Mouse (Mus musculus) Muller cell, postnatal 12 days (primary cell): ENCODE results near the gene Epsti1.
A peak's percentile ranks its signal among the peaks of the same experiment; 100 is the strongest.

ENCODE experiments used
- DNase-seq: peaks from one replicate; pipeline ENCODE4 v3.0.0-alpha.2; 2015; ENCODE audit errors: inconsistent ontology term

Epsti1 gene

DNA sequence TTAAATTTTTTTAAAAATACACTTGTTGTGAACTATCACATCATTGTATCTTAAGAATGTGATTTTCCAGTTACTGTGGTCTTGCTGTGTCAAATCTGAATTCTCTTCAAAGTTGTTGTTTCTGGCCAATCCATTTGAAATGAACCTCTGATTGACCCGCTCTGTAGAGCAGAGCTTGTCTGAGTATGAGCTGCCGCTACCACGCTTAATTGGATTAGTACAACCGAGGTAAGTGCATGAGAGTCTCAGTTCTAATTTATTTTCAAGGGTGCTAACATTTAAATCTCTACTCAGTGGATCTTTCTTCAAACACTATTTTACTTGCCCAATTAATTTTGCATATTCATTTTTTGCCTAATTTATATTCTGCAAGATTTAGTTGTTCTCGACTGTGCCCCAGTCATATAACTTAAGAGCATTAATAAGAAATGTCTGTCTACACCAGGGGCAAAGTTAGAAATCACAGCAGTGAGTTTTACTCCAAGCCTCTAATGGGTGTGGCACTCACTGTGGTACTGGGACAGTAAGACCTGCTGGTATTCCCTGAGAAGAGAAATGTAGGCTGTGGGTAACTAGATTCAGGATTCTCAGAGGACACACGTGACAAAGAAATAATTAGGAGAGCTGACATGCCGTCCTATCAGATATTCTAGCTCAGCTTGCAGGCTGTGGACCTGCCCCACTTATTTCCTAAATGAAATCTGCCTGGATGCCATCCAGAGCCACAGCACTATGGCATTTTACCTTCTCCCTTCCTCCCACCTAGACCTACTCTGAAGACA lies 111.7 kb downstream of the Epsti1 start:
- peak; percentile 0 for DNase-seq

DNA sequence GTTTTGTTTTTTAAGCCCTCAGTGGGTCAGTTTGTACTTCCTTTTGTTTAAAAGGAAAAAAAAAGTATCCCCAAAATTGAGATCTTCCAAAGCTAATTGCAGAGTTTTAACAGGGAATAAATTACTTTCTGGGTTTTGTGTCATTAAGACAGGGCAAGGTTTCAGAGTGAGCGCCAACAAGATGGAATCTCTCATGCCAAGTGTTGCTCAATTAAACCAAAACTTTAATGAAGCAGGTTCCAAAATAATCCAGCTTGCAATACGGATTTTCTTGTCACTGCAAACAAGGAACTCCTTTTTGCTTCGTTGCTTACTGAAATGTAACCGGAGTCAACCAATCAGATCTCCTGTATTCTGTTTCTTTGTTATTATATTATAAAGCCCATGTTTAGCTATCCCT lies 112.4 kb downstream of the Epsti1 start:
- DNase-seq = no peak

DNA sequence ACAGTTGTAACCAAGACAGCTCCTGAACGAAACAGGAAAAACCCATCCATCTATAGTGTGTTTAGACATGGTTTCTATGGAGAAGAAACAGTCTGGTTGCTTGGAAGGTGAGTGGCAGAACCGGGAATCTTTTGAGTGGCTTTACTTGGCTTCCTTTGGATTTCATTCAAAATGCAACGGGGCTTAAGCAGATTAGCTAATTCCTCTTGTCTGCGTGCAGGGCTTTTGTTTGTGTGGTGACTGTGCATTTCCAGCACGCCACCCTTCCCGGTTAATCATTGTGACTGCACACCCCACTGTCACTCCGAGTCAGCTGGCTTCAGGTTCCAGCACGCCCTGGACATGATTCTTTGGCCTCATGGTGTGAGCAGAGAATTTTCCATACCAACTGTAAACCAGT lies 115.9 kb downstream of the Epsti1 start:
- peak; percentile 63 for DNase-seq

DNA sequence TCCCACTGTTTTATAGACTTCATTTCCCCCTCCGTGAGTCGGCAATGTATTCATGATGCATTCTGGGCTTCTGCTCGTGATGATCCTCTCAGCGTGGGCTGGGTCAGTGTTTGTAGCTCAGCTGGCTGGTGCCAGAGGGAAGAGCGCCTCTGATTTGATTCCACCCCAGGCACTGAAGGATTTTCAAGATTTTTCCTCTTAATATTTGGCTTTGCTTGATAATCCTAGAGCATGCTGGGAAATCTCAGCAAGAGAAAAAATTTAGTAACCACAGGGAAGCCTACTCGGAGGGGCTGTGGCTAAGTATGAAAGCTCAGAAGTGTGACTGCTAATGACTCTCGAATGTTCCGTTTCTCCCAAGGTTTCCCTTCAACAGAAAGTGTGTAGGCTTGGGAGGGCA lies 134.8 kb downstream of the Epsti1 start:
- no peak for DNase-seq

DNA sequence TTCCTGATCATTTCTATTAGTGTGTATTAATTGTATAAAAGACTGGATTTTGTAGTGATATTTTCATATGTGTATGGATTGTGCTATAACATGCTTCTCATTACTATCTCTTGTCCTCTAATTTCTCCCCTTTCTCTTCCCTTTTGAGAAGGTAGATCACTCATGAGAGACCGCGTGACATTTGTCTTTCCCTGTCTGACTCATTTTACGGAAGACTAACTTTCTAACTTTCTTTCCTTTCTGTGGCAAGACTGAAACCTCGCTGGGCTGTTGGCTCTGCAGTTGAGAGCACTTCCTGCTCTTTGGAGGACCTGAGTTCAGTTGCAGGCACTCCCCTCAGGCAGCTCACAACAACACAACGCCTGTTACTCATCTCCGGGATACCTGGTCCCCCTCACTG lies 136.6 kb downstream of the Epsti1 start:
- DNase-seq = no peak

DNA sequence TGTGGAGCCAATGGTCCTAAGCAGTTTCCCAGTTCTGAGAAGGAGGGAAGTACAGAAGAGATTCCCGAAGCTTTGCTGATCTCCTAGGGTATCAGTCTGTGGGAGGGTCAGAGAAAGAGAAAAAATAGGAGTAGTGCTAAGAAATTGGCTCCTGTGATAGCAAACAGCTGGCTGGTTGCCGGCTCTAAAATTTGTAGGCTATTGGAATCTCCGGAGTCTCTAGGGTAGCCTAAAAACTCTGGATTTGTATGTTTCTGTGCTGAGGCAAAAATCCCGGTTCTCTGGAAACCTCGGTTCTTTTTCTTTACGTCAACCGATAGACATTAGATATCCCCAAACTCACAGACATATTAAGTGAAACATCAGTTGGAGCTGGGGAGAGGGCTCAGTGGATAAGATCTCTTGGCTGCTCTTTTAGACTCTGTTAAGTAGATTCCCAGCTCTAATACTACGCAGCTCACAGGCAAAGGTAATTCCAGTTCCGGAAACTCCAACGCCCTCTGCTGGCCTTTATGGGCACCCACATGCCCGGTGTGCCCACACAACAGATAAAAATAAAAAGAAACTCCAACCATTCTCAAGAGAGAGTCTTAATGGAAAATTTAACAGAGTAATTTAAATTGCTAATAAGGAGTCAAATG lies 138.0 kb downstream of the Epsti1 start:
- no peak for DNase-seq

DNA sequence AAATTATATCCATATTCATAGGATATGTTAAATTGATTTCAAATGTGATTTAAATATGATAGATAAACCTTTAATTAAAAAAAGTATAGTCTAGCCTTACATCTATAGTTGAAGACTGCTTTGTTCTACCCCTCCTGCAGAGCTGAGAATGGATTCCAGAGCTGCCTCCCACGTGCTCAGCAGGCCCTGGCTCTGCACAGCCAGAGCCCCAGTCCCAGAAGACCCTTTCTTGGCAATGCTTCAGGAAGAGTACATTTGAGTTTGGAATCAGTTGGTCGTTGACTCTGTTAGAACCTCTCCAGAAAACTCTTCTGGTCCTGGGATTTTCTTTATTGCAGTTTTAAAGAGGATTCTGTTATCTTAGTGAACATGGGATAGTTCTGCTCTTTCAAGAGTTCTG lies 139.0 kb downstream of the Epsti1 start:
- no peak for DNase-seq

DNA sequence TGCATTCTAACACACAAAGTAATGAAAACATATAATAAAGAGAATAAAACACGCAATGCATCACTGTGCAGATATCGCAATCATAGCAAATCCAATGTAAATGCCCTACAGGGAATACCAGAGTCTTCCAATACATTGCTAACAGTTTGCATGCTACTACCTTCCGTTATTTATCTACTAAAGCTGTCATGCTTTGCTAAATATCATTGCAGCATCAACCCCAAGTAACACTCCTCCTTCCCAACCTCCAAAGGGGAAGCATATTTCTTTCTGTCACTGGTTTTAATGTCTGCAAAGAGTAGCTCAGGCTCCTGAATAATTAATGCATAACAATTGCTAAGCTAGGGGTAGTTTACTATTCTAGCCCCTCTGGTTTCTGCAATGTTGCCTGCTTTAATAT lies 144.2 kb downstream of the Epsti1 start:
- no peak for DNase-seq

DNA sequence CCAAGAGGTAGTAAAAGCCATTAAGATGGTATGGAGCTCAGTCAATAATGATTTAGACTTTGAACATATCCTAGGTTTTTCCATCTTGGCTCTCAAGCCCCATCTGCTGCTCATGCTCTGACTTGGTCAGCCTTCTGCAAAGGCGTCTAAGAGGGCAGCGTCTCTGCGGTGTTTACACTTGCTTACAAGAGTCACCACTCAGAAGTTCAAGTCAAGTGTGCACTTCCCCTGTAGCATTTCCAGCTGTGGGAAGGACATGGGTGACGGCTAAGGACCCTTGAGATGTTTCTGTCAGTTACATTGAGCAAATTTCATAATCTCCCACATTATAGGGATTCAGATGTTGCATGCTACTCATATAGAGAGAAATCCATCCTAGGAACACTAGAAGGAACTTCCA lies 144.6 kb downstream of the Epsti1 start:
- DNase-seq = no peak
